Comparison of ENCODE assay signal across 8 mouse cellular contexts in genomic region chr12:39920466-39920913, GRCm38 (mm10).
DNase-seq lines count a peak whose midpoint lies in the region; ATAC-seq and TF ChIP-seq lines count a peak whose summit lies in the region.

No protein-coding gene starts in this region.

- no peak overlapping the region for H3K27ac ChIP-seq in forebrain, embryonic 13.5 days
- H3K27ac ChIP-seq in midbrain, embryonic 10.5 days (replicated peaks): peak overlapping the region; percentile 66
- no peak overlapping the region for H3K27ac ChIP-seq in stomach, postnatal 0 days (replicated peaks)

- peaks cover 21% of the 10 kb centered on the region for H3K4me1 ChIP-seq in forebrain, embryonic 13.5 days
- peaks cover 26% of the 10 kb centered on the region for H3K4me1 ChIP-seq in midbrain, embryonic 10.5 days
- no peaks in the 10 kb centered on the region for H3K4me1 ChIP-seq in stomach, postnatal 0 days (replicated peaks; ENCODE audit: control insufficient read depth, insufficient read depth)

- no peak for TF ChIP-seq EP300 in stomach, postnatal 0 days (optimal IDR thresholded peaks at IDR 0.05)

- TF ChIP-seq CTCF in stomach, postnatal 0 days (IDR thresholded peaks at IDR 0.05; ENCODE audit: low read depth): no peak

- DNase-seq in NIH3T3 (ENCODE audit: low read depth): peak; percentile 2
- peak; percentile 2 for DNase-seq in cerebellum, adult 11 months
- peak; percentile 32 for DNase-seq in heart, postnatal 4 days
- peak; percentile 12 to 25 for DNase-seq in layer of hippocampus, adult 8-10 months (ENCODE audit: low spot score in 2 of 2)
- DNase-seq in midbrain, embryonic 10.5 days (ENCODE audit: low spot score): peak; percentile 41
- peak; percentile 16 for DNase-seq in stomach, postnatal 0 days (ENCODE audit: low spot score)
- DNase-seq in T-cell, adult 2 months (ENCODE audit: low spot score): no peak

- H3K4me2 ChIP-seq in forebrain, embryonic 13.5 days: peak overlapping the region; percentile 16; the same call in 1 of the 2 replicates
- H3K4me2 ChIP-seq in stomach, postnatal 0 days (replicated peaks; ENCODE audit: low read depth): no peak overlapping the region

- H3K4me3 ChIP-seq in forebrain, embryonic 13.5 days: no peak overlapping the region
- H3K4me3 ChIP-seq in midbrain, embryonic 10.5 days: no peak overlapping the region
- H3K4me3 ChIP-seq in stomach, postnatal 0 days (ENCODE audit: low read depth, low read length): no peak overlapping the region

- peak; percentile 96 for ATAC-seq in forebrain, embryonic 13.5 days
- ATAC-seq in stomach, postnatal 0 days (ENCODE audit: low FRiP score, low TSS enrichment): peak; percentile 71

- H3K36me3 ChIP-seq in forebrain, embryonic 13.5 days (ENCODE audit: poor library complexity, severe bottlenecking): no peaks in the 10 kb centered on the region
- no peaks in the 10 kb centered on the region for H3K36me3 ChIP-seq in midbrain, embryonic 10.5 days
- no peaks in the 10 kb centered on the region for H3K36me3 ChIP-seq in stomach, postnatal 0 days (ENCODE audit: control insufficient read depth, insufficient read depth, low read length)

- H3K9ac ChIP-seq in forebrain, embryonic 13.5 days: no peak overlapping the region
- H3K9ac ChIP-seq in stomach, postnatal 0 days (ENCODE audit: low read length): no peak overlapping the region

- 2% methylated on average over 8 of the region's 8 CpGs for WGBS in forebrain, embryonic 13.5 days
- WGBS in midbrain, embryonic 10.5 days: 13% methylated on average over 8 of the region's 8 CpGs
- WGBS in stomach, postnatal 0 days: 18% methylated on average over 8 of the region's 8 CpGs

- no peaks in the 10 kb centered on the region for H3K27me3 ChIP-seq in forebrain, embryonic 13.5 days
- H3K27me3 ChIP-seq in midbrain, embryonic 10.5 days (ENCODE audit: low read depth, poor library complexity, severe bottlenecking): no peaks in the 10 kb centered on the region
- H3K27me3 ChIP-seq in stomach, postnatal 0 days (ENCODE audit: control insufficient read depth, insufficient read depth, low read length): no peaks in the 10 kb centered on the region

- no peaks in the 10 kb centered on the region for H3K9me3 ChIP-seq in forebrain, embryonic 13.5 days (replicated peaks)
- no peaks in the 10 kb centered on the region for H3K9me3 ChIP-seq in midbrain, embryonic 10.5 days (replicated peaks)
- H3K9me3 ChIP-seq in stomach, postnatal 0 days (ENCODE audit: control insufficient read depth, low read length): no peaks in the 10 kb centered on the region
